Mouse (Mus musculus) CH12.LX (cell line): ENCODE data around the gene Nck2. TPM values are rescaled to one million over a fixed set of nuclear protein-coding genes. Genes with fewer than 3 reads are reported as not detected.

Experiments
- DNase-seq: peaks from one replicate; pipeline ENCODE4 v3.0.0-alpha.2; 2013; ENCODE audit errors: extremely low read depth
- H3K27ac ChIP-seq: 2 replicates; pipeline ENCODE4 v1.5.1; 2012; ENCODE audit warnings: low read depth, mild to moderate bottlenecking, control low read depth, moderate library complexity; ENCODE audit not compliant: insufficient read depth
- H3K27me3 ChIP-seq: replicated peaks from 2 replicates; pipeline ENCODE3; 2012; ENCODE audit warnings: inconsistent platforms
- H3K36me3 ChIP-seq, 2 experiments: replicated peaks in 1 of 2; 2 replicates each; pipeline versions ENCODE3 to v1.6.1; 2012; ENCODE audit warnings: inconsistent platforms in 1 of 2, low read length in 1 of 2, mild to moderate bottlenecking in 1 of 2, mixed read lengths in 1 of 2, moderate library complexity in 1 of 2; ENCODE audit not compliant: control insufficient read depth in 1 of 2, insufficient read depth in 1 of 2
- H3K4me1 ChIP-seq, 2 experiments: 2 replicates each; pipeline ENCODE4 v1.6.1; 2012; ENCODE audit warnings: inconsistent platforms in 1 of 2, moderate library complexity in 1 of 2; ENCODE audit not compliant: insufficient read depth in 2 of 2, control insufficient read depth in 1 of 2
- H3K4me2 ChIP-seq: 2 replicates; pipeline ENCODE4 v1.6.1; 2012; ENCODE audit warnings: low read depth, mild to moderate bottlenecking, control low read depth; ENCODE audit not compliant: poor library complexity, insufficient read depth, severe bottlenecking
- H3K4me3 ChIP-seq, 3 experiments: fragments of 150-350 bp in 1 of 3; sonication (generic) in 1 of 3; replicated peaks in 1 of 3; 2 replicates each; pipeline versions ENCODE3 to v1.5.1; 2011 to 2012; ENCODE audit warnings: low read depth in 2 of 3, low read length in 2 of 3, mild to moderate bottlenecking in 2 of 3, moderate library complexity in 2 of 3, control low read depth in 1 of 3, improper control_type of control experiment in 1 of 3, inconsistent platforms in 1 of 3, mixed read lengths in 1 of 3; ENCODE audit not compliant: poor library complexity in 1 of 3
- H3K79me2 ChIP-seq: replicated peaks from 2 replicates; pipeline ENCODE4 v1.6.1; 2012; ENCODE audit warnings: mild to moderate bottlenecking, moderate library complexity; ENCODE audit not compliant: control insufficient read depth, poor library complexity, insufficient read depth, severe bottlenecking; ENCODE audit errors: extremely low read depth
- H3K9ac ChIP-seq: 2 replicates; pipeline ENCODE4 v1.6.1; 2012; ENCODE audit warnings: low read depth, mild to moderate bottlenecking, control low read depth, moderate library complexity; ENCODE audit not compliant: insufficient read depth
- H3K9me3 ChIP-seq: replicated peaks from 2 replicates; pipeline ENCODE3; 2012; ENCODE audit warnings: low read length, inconsistent platforms, mixed read lengths
- BHLHE40 ChIP-seq: IDR thresholded peaks from 2 replicates; pipeline ENCODE4 v1.6.1; 2011; ENCODE audit warnings: mild to moderate bottlenecking, low read depth, low read length, improper control_type of control experiment
- E2F4 ChIP-seq: IDR thresholded peaks from 2 replicates; pipeline ENCODE4 v1.6.1; 2011; ENCODE audit warnings: low read depth, low read length, improper control_type of control experiment; ENCODE audit not compliant: insufficient replicate concordance
- EP300 ChIP-seq: IDR thresholded peaks from 2 replicates; pipeline ENCODE4 v1.6.1; 2011; ENCODE audit warnings: low read length, improper control_type of control experiment
- ETS1 ChIP-seq: conservative IDR thresholded peaks from 2 replicates; pipeline ENCODE4 v1.6.1; 2012; ENCODE audit warnings: low read depth, mild to moderate bottlenecking, inconsistent platforms, low read length, improper control_type of control experiment, moderate library complexity
- MAFK ChIP-seq: IDR thresholded peaks from 2 replicates; pipeline ENCODE4 v1.6.1; 2011; ENCODE audit warnings: low read length, improper control_type of control experiment; ENCODE audit not compliant: insufficient replicate concordance
- MAX ChIP-seq: IDR thresholded peaks from 2 replicates; pipeline ENCODE4 v1.6.1; 2011; ENCODE audit warnings: low read length, improper control_type of control experiment
- MEF2A ChIP-seq: IDR thresholded peaks from 2 replicates; pipeline ENCODE4 v1.6.1; 2014; ENCODE audit warnings: low read depth, mild to moderate bottlenecking, inconsistent platforms, low read length, improper control_type of control experiment, borderline replicate concordance
- MYC ChIP-seq: IDR thresholded peaks from 2 replicates; pipeline ENCODE4 v1.6.1; 2011; ENCODE audit warnings: low read depth, mild to moderate bottlenecking, improper control_type of control experiment, low read length
- NRF1 ChIP-seq: IDR thresholded peaks from 2 replicates; pipeline ENCODE4 v1.6.1; 2014; ENCODE audit warnings: low read depth, mild to moderate bottlenecking, inconsistent platforms, low read length, improper control_type of control experiment, moderate library complexity
- POLR2A ChIP-seq: IDR thresholded peaks from 2 replicates; pipeline ENCODE4 v1.6.1; 2011; ENCODE audit warnings: low read depth, mild to moderate bottlenecking, improper control_type of control experiment, low read length
- POLR2AphosphoS2 ChIP-seq: IDR thresholded peaks from 2 replicates; pipeline ENCODE4 v1.6.1; 2011; ENCODE audit warnings: low read depth, low read length, improper control_type of control experiment
- RAD21 ChIP-seq: IDR thresholded peaks from 2 replicates; pipeline ENCODE4 v1.6.1; 2011; ENCODE audit warnings: low read depth, mild to moderate bottlenecking, low read length, improper control_type of control experiment, moderate library complexity
- RCOR1 ChIP-seq: conservative IDR thresholded peaks from 2 replicates; pipeline ENCODE4 v1.6.1; 2012; ENCODE audit warnings: low read depth, mild to moderate bottlenecking, inconsistent platforms, low read length, improper control_type of control experiment
- SIN3A ChIP-seq: IDR thresholded peaks from 2 replicates; pipeline ENCODE4 v1.6.1; 2012; ENCODE audit warnings: low read length, improper control_type of control experiment, inconsistent platforms
- SMC3 ChIP-seq: IDR thresholded peaks from 2 replicates; pipeline ENCODE4 v1.6.1; 2011; ENCODE audit warnings: low read depth, low read length, improper control_type of control experiment
- USF2 ChIP-seq: conservative IDR thresholded peaks from 2 replicates; pipeline ENCODE4 v1.6.1; 2011; ENCODE audit warnings: low read depth, low read length, improper control_type of control experiment
- ZMIZ1 ChIP-seq: IDR thresholded peaks from 2 replicates; pipeline ENCODE4 v1.6.1; 2012; ENCODE audit warnings: low read depth, mild to moderate bottlenecking, inconsistent platforms, low read length, improper control_type of control experiment
- ZNF384 ChIP-seq: IDR thresholded peaks from 2 replicates; pipeline ENCODE4 v1.6.1; 2012; ENCODE audit warnings: low read depth, low read length, improper control_type of control experiment, inconsistent platforms
- dilution Hi-C: fragments of 300-500 bp; cut with MboI; formaldehyde crosslinking; loops from 2 replicates; pipeline ENCODE4 v1.14.3; 2020; ENCODE audit warnings: low sequenced_read_pairs; ENCODE audit not compliant: extremely low pct_unique_long_range_greater_than_20kb, extremely low pct_ligation_motif_present
- in situ Hi-C: fragments of 300-500 bp; cut with MboI; formaldehyde crosslinking; loops from 3 replicates; pipeline ENCODE4 v1.14.3; 2019; ENCODE audit warnings: low sequenced_read_pairs, low pct_ligation_motif_present, low pct_unique_long_range_greater_than_20kb, mixed read lengths
- polyA plus RNA-seq: library from polyadenylated mRNA; unstranded; fragments of >175 nt; gene quantifications from 2 replicates; pipeline ENCODE4 v1.2.1, GENCODE M21; 2012; ENCODE audit warnings: low read depth; ENCODE audit not compliant: insufficient read length
- total RNA-seq, 2 experiments: library from RNA; depleted of rRNA; stranded (reverse); fragments of 300-350 nt in 1 of 2; fragments of >200 nt in 1 of 2; gene quantifications; 2 replicates each; pipeline ENCODE4 v1.2.3; 2012 to 2014

Gene Nck2
- total and polyA plus RNA-seq, 3 experiments = 4.4 to 7.6 (median 4.6) TPM

DNA sequence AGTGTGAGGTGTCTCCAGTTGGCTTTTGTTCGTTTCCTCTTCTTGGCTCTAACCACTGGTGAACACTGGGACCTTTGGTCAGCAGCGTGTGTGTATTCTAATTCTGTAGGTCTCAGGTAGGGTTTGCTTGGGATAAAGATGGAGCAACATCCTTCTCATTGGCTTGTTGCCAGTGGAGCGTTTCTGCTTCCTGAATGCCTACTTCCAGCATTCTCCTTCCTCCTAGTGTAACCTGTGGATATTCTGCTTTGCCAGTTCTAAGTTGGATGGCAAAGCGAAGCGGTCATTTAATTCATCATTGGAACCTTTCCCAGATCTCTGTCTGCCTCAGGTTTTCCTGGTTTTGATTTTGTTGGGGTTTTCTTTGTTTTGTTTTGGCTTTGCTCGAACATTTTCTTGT is 59.3 kb downstream of the Nck2 start:
- Histone ChIP-seq H3K79me2 (no peaks in the 10 kb centered on the region), H3K9me3 (no peaks in the 10 kb centered on the region), H3K4me3 (no peak overlapping the region), H3K27me3 (no peaks in the 10 kb centered on the region), H3K4me2 (no peak overlapping the region), H3K4me1 (peaks cover 0 to 4% of the 10 kb centered on the region in 2 experiments; a peak in 1 of 4 replicates)
- in situ Hi-C loops (no loop called here), dilution Hi-C loops (no loop called here)
- DNase-seq = no peak
- no peak for TF ChIP-seq POLR2AphosphoS2
- no peak for TF ChIP-seq SIN3A
- TF ChIP-seq POLR2A = no peak
- no peak for TF ChIP-seq MYC
- no peak for TF ChIP-seq MAX
- no peak for TF ChIP-seq E2F4
- no peak for TF ChIP-seq NRF1
- TF ChIP-seq USF2 = no peak
- no peak for TF ChIP-seq EP300
- TF ChIP-seq ZNF384 = no peak
- no peak for TF ChIP-seq RAD21
- TF ChIP-seq ETS1 = no peak
- no peak for TF ChIP-seq SMC3
- TF ChIP-seq BHLHE40 = no peak
- TF ChIP-seq RCOR1 = no peak
- no peak for TF ChIP-seq MEF2A
- no peak for TF ChIP-seq ZMIZ1
- TF ChIP-seq, all 38 proteins: peak for 0
- no peak overlapping the region for H3K9ac ChIP-seq
- H3K27ac ChIP-seq = no peak overlapping the region
- no peaks in the 10 kb centered on the region for H3K36me3 ChIP-seq

DNA sequence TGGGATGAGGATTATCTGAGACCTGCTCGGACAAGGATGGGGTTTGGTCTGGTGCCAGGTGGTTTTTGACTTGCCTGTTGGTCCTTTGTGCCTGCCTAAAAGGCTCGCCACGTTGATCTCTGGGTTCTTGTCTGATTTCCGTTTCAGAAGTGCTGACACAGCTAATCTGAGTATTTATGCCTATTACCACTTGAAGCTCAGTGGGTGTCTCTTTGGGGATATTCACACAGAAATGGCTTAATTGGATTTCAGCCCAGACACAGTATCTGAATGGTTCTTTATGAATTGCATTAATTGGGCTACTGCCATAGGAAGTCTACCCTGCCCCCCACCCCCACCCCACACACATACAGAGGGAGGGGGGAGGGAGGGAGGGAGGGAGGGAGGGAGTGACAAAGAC is 59.9 kb downstream of the Nck2 start:
- no peaks in the 10 kb centered on the region for H3K79me2 ChIP-seq
- H3K27ac ChIP-seq = no peak overlapping the region
- H3K36me3 ChIP-seq = peaks cover 0 to 1% of the 10 kb centered on the region in 2 experiments
- no peak for TF ChIP-seq SMC3
- TF ChIP-seq MAFK = peak; percentile 90; the same call in 1 of the 2 replicates
- DNase-seq = no peak
- dilution Hi-C loops (no loop called here), in situ Hi-C loops (no loop called here)
- H3K4me1 ChIP-seq = peaks cover 0 to 4% of the 10 kb centered on the region in 2 experiments; a peak in 1 of 4 replicates
- no peak overlapping the region for H3K9ac ChIP-seq
- H3K27me3 ChIP-seq = no peaks in the 10 kb centered on the region
- no peak overlapping the region for H3K4me3 ChIP-seq
- H3K9me3 ChIP-seq = no peaks in the 10 kb centered on the region
- H3K4me2 ChIP-seq = no peak overlapping the region
